Mouse (Mus musculus): ENCODE results near the gene Pkd2.

The Pkd2 gene

DNA sequence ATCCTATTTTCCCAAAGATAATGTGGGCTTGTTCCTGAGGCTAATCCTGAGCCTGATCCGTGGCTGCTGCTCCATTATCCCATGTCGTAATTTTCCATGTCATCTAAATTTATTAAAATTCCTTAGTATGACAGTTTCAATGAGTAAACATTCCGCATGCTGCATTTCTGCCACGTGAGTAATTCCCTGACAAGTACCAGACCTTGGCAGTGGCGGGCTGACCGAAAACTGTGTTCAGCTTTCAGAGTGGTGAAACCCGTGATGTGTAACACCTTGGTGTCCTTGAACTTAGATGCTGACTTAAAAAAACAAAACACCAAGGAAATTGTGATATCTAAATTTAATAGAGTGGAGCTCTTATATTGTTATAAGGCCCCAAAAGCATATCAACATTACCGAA, 6.0 kb downstream of the Pkd2 start:
- DNase-seq (ENCODE audit: extremely low read depth, low read depth, low spot score): no peak

DNA sequence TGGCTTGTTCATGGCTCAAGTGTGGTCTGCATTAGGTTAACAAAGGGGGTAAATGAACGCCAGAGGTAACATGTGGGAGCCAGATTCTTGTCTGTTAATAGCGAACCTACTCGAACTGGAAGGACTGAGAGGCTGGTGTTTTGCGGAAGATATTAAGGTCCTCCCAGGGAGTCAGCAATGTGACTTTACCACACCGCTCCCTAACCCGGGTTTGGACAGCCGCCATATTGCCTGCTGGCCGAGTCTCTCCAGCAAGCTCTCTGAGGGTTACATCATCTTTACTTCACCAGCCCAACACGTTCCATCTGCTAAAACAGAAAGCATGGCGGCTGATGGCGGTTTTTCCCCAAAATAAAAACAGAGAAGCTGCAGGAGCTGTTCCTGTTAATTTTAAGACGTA, 6.5 kb downstream of the Pkd2 start:
- DNase-seq (ENCODE audit: extremely low read depth, low read depth, low spot score): no peak

DNA sequence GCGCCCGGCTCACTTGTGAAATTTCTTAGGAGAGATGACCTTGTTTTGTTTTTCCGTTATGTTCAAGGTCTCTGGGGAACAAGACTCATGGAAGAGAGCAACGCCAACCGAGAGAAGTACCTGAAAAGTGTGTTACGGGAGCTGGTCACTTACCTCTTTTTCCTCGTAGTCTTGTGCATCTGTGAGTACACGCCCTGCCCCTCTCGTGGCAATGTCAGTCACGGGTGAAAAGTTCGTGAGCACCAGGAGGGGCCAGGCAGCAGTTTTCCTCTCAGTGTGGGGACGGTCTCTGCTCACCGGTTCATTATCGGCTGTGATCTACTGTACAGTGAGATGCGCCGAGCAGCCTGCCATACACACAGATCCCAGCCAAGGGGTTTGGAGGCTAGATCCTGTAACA, 7.6 kb downstream of the Pkd2 start:
- DNase-seq (ENCODE audit: extremely low read depth, low read depth, low spot score): no peak

DNA sequence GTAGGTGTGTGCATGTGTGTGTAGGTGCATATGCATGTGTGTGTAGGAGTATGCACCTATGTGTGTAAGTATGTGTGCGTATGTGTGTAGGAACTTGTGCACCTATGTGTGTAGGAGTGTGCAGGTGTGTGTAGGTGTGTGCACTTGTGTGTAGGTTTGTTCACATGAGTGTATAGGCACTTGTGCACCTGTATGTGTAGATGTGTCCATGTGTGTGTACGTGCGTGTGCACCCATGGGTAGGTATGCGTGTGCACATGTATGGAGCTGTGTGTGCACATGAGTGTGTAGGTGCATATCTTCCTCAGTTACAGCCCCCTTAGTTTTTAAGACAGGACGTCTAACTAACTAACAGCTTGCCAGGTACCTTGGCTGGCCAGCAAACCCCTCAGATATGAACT, 9.3 kb downstream of the Pkd2 start:
- DNase-seq (ENCODE audit: extremely low read depth, low read depth, low spot score): no peak

DNA sequence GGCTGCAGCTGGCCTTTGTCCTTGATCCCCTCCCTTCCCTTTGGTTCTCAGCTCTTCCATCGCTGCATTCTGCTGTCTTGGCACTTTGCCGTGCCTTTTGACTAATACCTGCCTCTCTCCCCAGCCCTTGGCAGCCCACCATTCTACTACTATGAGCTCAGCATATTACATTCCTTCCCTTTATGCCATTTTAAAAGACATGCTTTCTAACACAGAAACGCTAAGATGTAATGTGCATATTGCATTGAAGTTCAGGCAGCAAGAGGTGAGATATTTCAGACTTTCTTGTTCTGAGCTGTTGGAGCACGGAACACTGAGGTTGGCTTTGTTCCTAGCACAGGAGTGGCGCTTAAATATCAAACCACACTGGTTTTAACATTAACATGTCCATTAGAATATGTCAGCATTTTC, 11.7 kb downstream of the Pkd2 start:
- no peak for DNase-seq (ENCODE audit: extremely low read depth, low read depth, low spot score)

DNA sequence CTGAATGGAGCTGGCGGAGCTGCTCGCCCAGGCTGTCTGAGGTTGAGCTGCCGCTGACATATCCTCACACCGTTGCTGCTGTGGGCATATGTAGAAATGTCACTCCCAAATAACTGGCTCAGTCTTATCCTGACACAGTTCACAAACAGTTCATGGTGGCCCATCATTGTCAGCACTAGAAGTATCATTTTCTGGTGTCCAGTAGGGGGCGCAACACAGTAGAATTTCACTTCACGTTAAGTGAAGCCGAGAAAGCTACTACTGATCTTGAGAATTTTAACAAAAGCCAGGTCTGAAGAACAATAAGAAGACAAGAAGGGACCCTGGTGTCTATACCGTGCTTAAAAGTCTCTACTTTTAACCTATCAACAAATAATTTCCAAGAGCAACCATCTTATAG, 13.1 kb downstream of the Pkd2 start:
- no peak for DNase-seq (ENCODE audit: extremely low read depth, low read depth, low spot score)

DNA sequence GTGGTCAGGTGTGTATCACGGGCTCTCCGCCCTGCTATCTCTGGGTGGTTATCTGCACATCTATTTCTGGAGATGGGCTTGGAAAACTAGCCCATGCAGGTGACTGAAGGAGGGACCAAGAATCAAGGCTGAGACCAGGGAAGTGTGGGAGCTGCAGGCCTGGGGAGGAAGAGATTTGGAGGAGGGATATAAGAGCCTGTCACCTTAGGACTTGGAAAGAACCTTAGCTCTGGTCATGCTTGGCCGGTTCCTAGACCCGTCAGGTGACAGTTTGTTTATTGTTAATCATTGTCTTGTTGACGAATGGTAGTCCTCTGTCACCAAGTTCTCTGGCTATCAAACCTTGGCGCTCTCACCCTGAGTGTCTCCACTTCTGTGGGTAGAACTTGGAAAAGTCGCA, 21.1 kb downstream of the Pkd2 start:
- no peak for DNase-seq (ENCODE audit: extremely low read depth, low read depth, low spot score)

DNA sequence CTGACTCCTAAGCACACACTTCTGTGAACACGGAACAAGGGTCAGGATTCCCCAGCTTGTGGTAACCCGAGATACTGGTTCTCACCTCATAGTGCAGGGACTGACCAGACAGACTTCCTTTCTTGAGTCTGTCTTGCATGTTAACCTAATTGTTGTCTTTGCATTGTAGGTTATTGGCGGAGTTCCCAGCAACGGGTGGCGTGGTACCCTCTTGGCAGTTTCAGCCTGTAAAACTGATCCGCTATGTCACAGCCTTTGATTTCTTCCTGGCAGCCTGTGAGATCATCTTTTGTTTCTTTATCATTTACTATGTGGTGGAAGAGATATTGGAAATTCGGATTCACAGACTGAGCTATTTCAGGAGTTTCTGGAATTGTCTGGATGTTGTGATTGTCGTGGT, 23.6 kb downstream of the Pkd2 start:
- no peak for DNase-seq (ENCODE audit: extremely low read depth, low read depth, low spot score)

DNA sequence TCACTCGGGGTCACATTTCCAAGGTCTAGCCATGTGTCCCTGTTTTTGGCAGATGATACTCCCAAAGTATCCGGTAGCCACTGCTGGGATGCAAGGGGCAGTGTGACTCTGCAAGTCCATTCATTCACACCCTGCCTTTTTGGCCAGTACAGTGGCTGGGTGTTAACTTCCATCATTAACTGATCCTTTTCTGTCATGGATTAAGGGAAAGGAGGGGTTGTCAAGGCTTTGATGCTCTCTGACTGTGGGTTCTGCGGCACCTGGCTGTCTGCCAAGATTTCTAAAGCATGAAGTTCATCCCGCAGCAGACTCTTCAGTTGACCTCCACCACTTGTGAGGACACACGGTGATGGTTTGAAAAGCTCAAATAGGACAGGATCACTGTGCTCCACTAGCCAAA, 32.3 kb downstream of the Pkd2 start:
- DNase-seq (ENCODE audit: extremely low read depth, low read depth, low spot score): no peak

DNA sequence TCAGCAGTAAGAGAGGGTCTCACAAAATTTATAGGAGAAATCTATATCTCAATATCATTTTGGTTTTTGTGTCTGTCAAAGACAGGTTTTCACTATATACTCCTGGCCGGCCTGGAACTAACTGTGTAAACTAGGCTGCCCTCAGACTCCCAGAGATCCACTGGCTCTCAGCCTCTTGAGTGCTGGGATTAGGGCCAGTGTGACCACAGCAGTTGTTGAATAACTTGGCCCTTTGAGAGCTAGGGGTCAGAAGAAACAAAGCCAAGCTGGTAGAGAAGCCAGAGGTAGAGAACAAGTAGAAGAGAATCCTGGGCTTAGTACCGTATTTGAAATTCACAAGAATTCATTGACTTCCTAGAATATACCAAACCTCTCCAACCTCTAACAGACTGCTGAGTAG, 45.6 kb downstream of the Pkd2 start:
- no peak for DNase-seq (ENCODE audit: extremely low read depth, low read depth, low spot score)

DNA sequence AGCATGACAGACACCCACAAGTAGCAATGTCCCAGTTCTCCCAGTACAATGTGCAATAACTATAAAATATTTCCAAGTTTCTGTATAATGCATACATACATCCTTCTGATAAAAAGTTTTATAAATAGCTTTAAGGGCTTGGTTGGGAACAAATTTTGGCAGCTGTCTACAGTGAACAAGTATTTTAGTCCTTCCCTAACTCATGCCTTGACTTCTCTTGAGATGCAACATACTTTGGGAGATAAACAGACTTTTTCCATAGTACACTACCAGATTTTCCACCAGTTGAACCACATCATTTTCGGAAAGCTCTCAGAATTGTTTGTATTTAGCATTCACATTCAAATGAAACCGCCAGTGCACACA, 48.6 kb downstream of the Pkd2 start:
- DNase-seq (ENCODE audit: extremely low read depth, low read depth, low spot score): no peak

DNA sequence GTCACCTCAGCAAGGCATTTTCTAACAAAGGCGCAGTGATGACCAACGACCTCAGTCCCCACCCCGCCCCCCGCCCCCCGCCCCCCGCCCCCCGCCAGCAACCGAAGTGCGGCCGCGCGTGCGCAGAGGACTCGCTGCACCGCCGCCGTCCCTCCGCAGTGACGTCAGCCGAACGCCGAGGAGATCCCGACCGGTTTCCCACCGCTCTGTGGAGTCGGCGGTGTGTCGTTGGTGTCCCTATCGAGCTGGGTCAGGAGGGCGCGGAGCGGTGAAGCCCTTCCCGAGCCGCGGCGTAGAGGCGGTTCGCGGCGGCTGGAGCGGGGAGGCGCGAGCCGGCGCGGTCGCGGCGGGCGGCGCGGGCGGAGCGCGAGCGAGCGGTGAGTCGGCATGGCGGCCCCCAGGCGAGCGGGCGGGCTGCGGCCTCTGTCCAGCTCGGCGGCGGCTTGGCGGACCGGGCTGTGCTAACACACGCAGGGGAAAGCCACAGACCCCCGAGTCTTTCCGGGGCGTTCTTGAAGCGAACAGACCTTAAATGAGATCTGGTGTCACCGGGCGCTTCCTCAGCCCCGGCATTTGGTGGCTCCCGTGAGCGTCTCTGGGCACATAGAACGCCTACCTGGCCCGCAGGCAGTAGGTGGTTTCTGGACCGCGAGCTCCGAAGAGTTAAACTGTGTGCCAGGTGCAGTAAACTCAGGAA, 49.1 kb downstream of the Pkd2 start, which contains the start of gene BC005561:
Gene BC005561, plus strand, starts transcription at position 158 of the 697 bp plus-strand sequence.
- no peak for DNase-seq (ENCODE audit: extremely low read depth, low read depth, low spot score)

DNA sequence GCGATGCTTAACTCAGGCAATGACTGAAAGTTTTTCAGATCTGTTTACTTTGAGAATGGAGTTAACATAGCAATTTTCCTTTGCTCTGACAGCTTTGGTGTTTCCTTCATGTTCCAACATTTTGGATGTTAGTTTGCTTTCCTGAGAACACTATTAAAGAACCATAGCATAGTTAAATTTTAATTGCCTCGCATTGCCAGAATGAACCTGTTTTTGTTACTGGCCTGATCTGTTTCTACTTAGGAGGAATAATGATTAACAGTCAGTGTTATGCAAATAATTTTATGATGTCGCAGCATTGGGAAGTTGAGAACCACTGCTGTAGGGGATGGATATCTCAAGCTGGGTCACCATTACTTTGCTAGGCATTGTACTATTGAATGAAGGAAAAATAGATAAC, 52.0 kb downstream of the Pkd2 start:
- no peak for DNase-seq (ENCODE audit: extremely low read depth, low read depth, low spot score)

DNA sequence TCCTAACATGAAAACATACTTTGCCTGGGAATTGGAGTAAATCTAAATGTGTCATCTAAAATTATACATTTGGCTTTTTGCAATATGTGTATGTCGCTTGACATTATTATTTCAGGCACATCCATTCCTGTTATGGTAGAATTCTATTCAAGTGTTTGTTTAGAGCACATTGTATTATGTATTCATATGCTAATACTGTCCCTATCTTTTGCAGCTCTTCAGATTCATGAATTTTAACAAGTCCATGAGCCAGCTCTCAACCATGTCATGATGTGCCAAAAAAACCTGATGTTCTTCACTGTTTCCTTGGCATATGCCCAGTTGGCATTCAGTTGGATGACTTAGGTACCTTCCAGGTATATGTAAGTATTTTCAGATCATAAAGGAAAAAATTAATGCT, 79.4 kb downstream of the Pkd2 start:
- DNase-seq (ENCODE audit: extremely low read depth, low read depth, low spot score): no peak

DNA sequence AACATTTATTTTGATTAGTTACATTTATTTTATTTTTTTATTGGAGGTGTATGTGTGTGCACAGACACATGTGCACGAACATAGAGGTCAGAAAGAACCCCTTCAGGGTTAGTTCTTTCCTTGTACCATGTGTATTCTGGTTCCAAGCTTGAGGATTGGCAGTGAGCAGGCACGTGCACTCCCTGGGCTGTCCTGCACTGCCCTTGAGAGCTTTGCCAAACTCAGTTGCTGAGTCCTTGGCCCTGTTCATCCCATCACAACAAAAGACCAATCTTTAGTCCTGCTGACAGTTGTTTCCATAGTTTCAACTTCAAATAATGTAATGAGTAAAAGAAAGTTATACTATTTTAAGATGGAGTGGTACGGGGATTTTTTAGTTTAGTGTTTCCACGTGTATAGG, 80.1 kb downstream of the Pkd2 start:
- no peak for DNase-seq (ENCODE audit: extremely low read depth, low read depth, low spot score)
